Mouse (Mus musculus) brain, adult 2 months (tissue): ENCODE results near the gene Pcp2.
A peak's percentile ranks its signal among the peaks of the same experiment; 100 is the strongest.

Experiments used
- DNase-seq: peaks from one replicate; pipeline ENCODE4 v3.0.0; 2011; ENCODE audit warnings: low read depth, low spot score

The Pcp2 gene

DNA sequence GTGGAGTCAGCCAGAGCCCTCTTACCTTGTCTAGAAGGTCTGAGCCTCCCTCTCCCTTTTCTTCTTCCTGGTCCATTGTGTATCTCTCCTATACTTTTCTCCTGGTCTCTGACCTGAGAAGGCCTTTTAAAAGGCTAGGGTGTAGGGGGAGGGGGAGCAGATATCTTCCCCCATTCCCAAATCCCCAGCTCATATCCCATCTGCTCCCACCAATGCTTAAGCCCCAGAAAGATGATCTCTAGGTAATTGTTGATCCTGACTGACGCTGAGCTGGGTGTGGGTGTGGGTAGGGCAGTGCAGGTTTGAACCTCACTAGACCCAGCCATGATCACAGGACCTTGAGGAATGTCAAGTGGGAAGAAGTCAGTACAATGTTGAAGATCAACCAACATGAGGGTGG lies at the start of gene Pcp2:
Gene Pcp2 (minus strand): TSS at position 101 of the 400 bp plus-strand sequence.
- no peak for DNase-seq

GRCm38 (mm10) chr8:3674671-3675070 lies 49.3 kb upstream of the Pcp2 start:
- no peak for DNase-seq

GRCm38 (mm10) chr8:3671980-3672491 lies 46.7 kb upstream of the Pcp2 start, which contains the start of gene Fcor:
Gene Fcor (minus strand): TSS chr8:3672362.
- DNase-seq: peak; percentile 95

DNA sequence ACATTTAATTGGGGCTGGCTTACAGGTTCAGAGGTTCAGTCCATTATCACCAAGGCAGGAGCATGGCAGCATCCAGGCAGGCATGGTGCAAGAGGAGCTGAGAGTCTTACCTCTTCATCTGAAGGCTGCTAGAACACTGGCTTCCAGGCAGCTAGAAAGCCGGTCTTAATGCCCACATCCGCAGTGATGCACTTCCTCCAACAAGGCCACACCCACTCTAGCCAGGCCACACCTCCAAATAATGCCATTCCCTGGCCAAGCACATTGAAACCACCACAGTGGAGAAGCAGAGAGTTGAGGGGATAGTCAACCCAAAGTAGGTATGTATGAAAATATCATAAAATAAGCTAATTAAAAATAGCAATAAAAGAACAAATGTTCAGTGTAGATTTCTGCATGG lies 45.0 kb upstream of the Pcp2 start:
- DNase-seq: no peak

- DNase-seq: no peak
Observed at GRCm38 (mm10) chr8:3665507-3665906, 40.2 kb upstream of the Pcp2 start, which contains the start of gene Mcemp1. Gene Mcemp1 (plus strand): TSS chr8:3665754.

DNA sequence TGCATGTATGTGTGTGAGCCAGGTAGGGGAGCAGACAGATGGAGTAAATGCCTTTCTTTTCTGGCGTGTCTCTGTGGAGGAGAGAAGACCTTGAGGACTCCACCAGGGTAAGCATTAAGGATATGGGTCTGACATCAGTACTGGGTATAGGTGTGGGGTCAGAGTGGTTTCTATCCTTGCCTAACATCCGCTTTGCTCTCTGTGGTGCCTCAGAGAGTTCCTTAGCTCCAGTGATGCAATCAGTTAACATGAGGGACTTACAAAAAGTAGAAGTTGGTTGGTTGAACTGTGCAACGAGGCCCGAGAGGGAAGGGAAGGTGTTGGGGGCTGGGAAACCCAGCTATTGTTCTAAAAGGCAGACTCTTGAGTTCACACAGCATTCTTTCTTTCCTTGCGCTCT lies 39.1 kb upstream of the Pcp2 start:
- DNase-seq: no peak

DNA sequence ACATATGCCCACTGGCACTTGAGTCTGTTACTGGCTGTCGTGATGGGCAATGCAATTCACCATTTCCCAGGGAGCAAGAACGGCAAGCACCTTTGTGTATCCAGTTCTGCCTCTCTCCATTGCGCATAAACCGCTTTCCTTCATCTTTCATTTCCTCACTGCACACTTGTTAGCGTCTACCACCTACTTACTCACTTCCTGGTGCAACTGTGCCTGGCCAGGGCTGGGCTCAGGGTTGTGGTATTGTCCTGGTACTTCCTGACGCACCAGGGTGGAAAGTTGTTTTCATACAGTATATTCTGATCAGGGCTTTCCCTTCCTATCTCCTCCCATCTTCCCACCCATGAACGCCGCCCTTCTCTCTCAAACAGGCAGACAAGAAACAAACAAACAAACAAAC lies 35.5 kb upstream of the Pcp2 start:
- DNase-seq: no peak

- DNase-seq: peak; percentile 49
Observed at GRCm38 (mm10) chr8:3656725-3657381, 31.5 kb upstream of the Pcp2 start.

- no peak for DNase-seq
Observed at GRCm38 (mm10) chr8:3655526-3655925, 30.2 kb upstream of the Pcp2 start, which contains the start of gene Retn. Gene Retn (plus strand): TSS chr8:3655770.

DNA sequence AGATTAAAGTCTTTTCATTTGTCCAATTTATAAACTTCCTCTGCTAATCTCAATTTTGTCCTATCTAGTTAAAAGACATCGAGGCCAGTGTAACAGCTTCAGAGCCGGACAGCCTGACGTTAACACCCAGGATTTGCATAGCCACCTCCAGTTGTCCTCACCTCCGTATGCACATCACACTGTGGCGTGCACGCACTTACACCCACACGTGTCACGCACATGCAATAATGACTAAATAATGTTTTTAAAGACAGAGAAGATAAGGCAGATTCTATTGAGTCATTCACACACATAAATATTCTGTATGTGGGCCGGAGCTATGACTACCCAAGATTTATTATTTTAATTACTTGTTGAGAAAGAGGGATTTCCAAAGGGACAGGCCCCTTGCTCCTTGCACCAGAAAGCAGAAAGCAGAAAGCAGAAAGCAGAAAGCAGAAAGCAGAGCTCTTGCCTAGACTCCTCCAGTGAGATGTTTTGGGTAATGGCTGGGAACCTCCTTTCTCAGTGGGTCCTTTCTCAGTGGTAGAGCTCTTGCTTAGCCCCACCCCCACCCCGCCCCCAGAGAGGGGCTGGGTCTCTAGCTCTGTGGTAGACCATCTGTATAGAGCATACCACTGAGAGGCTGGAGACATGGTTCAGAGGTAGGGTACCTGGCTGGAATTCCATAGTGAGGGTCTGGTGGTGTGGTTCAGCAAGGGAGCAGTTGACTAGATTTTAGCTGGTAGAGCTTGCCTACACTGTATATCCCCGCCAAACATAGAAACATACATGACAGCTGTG lies 29.6 kb upstream of the Pcp2 start:
- peak; percentile 33 for DNase-seq

DNA sequence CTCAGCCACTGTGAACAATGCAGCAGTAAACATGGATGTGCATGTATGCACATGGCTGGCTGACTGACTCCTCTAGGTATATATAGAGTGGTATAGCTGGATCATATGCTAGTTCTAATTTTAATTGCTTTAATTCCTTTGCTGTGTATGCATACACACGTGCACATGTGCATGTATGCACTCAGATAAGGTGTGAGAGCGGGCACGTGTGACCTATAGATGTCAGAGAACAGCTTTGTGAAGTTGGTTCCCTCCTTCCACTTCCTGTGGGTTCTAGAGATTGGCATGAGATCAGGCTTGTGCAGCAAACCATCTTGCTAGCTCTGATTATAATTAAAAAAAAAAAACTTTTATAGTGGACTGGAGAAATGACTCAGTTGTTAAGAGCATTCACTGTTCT lies 27.5 kb upstream of the Pcp2 start:
- DNase-seq: no peak

GRCm38 (mm10) chr8:3648990-3649389 lies 23.6 kb upstream of the Pcp2 start:
- DNase-seq: no peak

DNA sequence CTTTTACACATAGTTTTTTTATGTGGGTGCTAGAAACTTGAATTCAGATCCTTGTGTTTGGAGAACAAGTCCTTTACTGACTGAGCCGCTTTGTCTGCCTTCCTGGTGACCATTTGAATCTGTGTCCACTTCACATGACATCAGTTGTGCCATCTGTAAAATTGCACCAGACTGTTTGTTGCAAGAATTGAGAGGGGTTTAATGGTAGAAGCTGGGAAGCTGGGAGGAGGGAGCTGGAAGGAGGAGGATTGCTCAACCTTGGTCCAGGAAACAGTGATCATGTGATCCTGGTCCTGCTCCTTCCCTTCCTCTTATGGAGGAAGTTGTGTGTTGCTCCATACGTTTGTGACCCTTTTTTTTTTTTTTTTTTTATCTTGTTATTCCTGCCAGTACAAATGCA lies 22.9 kb upstream of the Pcp2 start:
- no peak for DNase-seq

GRCm38 (mm10) chr8:3647561-3647960 lies 22.2 kb upstream of the Pcp2 start:
- DNase-seq: no peak

DNA sequence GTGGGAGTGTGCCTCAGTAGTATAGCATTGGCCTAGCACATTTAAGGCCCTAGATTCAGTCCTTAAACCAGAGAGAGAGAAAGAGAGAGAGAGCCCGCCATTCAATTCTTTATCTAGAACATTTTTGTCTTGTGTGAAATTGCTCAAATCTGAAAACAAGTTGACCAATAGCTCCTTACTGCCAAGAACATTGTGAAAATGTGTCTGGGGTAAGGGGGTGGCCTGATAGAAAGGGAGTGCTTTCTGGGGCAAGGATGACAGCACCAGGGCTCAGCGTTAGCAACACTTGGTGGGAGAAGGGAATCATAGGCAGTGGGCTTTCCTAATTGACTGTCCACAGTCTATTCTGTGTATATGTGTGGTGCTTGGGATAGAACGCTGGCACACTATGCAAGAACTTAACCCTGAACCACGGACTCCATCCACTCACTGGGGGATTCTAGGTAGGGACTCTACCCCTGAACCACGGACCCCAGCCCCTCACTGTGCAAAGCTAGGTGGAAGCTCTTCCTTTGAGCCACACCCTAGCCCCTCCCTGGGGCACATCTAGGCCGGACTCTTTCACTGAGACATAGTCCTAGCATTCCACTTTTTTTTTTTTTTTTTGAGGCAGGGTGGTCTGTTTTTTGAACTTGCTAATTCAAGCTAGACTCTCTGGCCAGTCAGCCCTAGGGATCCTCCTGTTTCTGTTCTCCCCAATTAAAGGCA lies 21.6 kb upstream of the Pcp2 start:
- no peak for DNase-seq

GRCm38 (mm10) chr8:3645804-3646203 lies 20.5 kb upstream of the Pcp2 start:
- DNase-seq: peak; percentile 40

DNA sequence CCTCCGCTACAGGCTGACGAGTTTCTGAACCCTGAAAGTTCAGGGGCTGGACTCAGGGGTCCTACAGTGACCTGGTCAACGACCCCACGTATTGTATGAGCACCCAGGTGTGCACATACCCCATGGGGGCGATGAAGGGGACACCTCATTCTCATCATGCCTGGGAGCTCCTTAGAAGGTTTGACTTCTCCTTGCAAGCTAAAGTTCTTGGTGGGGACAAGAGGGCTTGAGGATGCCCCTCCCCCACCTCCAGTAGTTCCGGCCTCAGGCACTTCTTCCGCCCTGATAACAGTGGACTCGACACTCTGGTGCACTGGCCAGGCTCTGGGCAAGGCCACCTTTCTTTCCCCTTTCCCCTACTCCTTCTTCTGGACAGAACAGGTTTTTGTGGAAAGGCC lies 6.1 kb upstream of the Pcp2 start:
- DNase-seq: no peak

GRCm38 (mm10) chr8:3630647-3631477 lies 5.5 kb upstream of the Pcp2 start, which contains the start of gene Stxbp2:
Gene Stxbp2 (plus strand): TSS chr8:3630955.
- DNase-seq: peak; percentile 92

GRCm38 (mm10) chr8:3628014-3628413 lies 2.7 kb upstream of the Pcp2 start:
- peak; percentile 73 for DNase-seq

DNA sequence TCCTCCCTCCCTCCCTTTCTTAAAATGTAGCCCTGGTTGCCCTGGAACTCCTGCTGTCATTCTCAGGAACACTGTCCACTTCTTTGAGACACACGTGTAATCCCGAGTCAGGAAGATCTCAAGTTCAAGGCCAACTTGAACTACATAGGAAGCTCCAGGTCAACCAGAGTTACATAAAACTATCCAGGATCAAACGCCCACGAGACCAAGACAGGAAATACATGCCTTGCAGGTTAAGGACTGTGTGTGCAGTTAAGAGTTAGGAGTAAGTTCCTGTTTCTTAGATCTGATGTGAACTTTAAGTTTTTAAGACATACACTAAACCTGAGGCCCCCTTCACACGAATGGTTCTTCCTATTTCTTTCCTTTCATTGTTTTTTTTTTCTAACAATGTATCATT lies 1.6 kb upstream of the Pcp2 start:
- no peak for DNase-seq

DNA sequence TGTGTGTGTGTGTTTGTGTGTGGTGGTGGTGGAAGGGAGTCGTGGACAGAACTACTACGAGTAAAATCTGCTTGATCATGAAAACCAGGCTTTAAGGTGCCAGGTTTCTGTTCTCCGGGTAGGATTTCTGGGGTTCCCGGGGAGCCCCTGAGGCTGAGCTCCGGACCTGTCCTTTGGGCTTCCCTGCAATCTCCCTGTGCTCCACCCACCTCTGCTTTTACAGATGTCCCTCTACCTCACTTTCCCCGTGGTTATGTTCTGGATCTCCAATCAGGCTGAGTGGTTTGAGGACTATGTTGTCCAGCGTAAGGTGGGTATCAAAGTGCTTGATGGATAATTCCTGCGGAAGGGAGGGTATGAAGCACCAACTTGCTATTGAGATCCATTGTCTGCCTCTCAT lies 3.2 kb downstream of the Pcp2 start:
- DNase-seq: no peak
